Mouse (Mus musculus) layer of hippocampus, adult 9-11 months (tissue): ENCODE results near the gene Gm11937.
"Not testable (repeated sequence)": the region's sequence is repeated elsewhere in the genome, so short reads cannot be mapped to it uniquely, and the experiment has no call there.

ENCODE experiments used
- DNase-seq: peaks from one replicate; pipeline ENCODE4 v3.0.0; 2022

Gm11937 gene

GRCm38 (mm10) chr11:99610089-99610488, at the start of gene Gm11937:
TSS of gene Gm11937 (minus strand) at chr11:99610189.
- DNase-seq, result not testable (repeated sequence)

DNA sequence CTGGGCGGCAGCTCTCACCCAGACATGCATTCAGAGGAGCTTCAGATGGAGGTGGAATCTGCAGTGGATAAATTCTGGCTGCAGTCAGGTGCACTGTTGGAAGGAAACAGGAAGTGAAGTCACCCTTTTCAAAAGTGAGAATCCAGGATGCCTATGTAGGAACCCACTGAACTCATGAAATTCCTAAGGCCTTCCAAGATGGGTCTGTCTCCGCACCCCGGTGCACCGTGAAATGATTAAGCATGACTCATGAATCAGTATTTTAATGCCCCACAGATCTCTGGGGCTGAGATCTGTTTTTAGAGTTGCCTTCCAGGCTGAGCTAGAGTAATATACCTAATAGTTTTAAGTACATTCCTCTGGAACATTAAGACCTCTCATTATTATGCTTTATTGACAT, 49.3 kb upstream of the Gm11937 start:
- DNase-seq, result no peak

- not testable (repeated sequence) for DNase-seq
These were observed 48.5 kb upstream of the Gm11937 start, which contains the start of gene Gm11563 for GRCm38 (mm10) chr11:99658467-99659010. TSS of gene Gm11563 (minus strand) at chr11:99658960.

DNA sequence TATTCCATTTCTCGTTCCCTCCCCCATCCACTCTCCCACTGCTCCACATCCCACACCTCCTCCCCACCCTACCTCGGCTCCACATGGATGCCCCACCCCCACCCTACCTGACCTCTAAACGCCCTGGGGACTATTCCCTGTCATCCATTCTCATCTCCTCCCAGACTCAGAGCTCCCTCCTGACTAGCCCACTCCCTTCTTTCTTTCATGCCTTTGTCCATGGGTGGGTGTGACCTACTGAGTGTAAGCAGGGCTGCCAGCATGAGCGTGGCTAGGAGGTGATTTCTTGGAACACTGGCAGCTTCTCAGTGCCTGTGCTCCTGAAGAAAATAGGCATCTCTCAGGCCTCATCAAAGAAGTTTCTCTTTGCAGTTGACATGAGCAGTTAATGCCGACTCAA, 47.1 kb upstream of the Gm11937 start:
- DNase-seq, result no peak

DNA sequence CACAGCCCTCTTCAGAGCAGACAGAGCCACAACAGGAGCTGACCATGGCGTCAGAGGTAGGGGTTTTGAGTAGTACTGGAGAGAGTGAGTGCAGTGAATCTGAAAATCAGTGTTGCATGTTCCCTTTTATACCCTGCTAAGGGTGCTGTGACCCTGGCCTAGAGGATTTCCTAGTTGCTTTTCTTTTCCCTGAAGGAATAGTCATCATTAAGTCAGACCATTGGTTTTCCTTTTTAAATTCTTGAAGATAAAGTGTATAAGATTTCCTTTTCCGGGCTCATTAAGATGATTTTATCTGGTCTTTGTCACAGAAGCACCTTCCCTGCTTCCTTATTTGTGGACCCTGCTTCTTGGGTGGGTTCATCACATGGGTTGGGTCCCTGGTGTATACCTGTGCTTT, 40.1 kb upstream of the Gm11937 start, which contains the start of gene Gm11555:
TSS of gene Gm11555 (minus strand) at position 101 of the 400 bp plus-strand sequence.
- DNase-seq, result no peak

- no peak for DNase-seq
These were observed 36.5 kb upstream of the Gm11937 start for GRCm38 (mm10) chr11:99646444-99646843.

GRCm38 (mm10) chr11:99644351-99644750, 34.4 kb upstream of the Gm11937 start:
- DNase-seq, result peak; percentile 20

DNA sequence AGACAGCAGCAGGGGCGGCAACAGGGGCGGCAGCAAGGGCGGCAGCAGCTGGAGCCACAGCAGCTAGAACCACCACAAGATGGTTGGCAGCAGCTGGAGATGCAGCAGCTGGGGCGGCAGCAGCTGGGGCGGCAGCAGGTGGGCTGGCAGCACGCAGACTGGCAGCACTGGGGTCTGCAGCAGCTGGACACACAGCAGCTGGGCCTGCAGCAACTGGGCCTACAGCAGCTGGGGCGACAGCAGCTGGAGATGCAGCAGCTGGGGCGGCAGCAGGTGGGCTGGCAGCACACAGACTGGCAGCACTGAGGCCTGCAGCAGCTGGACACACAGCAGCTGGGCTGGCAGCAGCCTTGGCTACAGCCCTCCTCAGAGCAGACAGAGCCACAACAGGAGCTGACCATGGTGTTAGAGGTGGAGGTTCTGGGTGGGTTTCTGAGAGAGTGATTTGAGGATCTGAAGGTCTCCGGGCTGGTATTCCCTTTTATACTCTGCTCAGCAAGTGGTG, 33.7 kb upstream of the Gm11937 start, which contains the start of gene Krtap4-7:
TSS of gene Krtap4-7 (minus strand) at position 455 of the 505 bp plus-strand sequence.
- not testable (repeated sequence) for DNase-seq

DNA sequence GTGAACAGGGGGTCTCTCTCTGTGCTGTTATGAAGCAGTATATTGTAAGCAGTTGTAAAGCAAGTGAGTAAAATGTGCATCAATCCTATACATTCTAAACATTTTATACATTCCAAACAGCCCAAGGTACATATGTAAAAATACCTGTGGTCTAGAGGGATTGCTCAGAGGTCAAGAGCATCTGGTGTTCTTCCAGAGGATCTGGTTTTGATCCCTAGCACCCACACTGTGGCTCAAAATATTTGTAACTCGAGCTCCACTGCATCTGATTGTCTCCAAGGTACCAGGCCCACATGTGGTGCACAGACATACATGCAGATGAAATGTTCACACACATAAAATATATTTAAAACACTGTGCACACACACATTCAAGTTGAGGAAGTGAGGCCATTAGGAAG, 30.9 kb upstream of the Gm11937 start:
- no peak for DNase-seq

DNA sequence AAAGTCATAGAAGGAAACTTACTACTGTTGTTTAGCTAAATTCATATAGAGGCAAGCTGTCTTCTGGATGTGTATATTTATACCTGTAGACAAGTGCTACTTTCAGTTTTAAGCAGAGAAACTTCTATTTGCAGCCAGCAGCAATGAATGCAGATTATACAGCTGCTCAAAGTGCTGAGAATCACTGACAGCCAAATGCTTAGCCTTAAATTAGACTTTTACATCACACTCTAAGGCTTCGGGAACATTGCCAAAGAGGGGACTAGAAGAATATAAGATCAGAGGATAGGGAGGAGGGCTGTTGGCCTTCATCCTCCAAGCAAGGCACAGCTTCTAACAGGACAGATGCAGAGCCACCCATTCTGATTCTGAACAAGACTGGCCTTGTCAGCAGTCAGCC, 27.1 kb upstream of the Gm11937 start:
- DNase-seq, result no peak

DNA sequence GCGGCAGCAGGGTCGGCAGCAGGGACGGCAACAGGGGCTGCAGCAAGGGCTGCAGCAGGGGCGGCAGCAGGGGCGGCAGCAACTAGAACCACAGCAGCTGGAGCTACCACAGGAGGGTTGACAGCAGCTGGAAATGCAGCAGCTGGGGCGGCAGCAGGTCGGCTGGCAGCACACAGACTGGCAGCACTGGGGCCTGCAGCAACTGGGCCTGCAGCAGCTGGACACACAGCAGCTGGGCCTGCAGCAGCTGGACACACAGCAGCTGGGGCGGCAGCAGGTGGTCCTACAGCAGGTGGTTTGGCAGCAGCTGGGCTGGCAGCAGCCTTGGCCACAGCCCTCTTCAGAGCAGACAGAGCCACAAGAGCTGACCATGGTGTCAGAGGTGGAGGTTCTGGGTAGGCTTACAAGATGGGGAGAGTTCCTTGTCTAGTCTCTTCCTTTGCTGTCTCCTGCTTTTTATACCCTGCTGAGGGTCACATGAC, 24.7 kb upstream of the Gm11937 start, which contains the start of gene Krtap4-2:
TSS of gene Krtap4-2 (minus strand) at position 432 of the 482 bp plus-strand sequence.
- no peak for DNase-seq

DNA sequence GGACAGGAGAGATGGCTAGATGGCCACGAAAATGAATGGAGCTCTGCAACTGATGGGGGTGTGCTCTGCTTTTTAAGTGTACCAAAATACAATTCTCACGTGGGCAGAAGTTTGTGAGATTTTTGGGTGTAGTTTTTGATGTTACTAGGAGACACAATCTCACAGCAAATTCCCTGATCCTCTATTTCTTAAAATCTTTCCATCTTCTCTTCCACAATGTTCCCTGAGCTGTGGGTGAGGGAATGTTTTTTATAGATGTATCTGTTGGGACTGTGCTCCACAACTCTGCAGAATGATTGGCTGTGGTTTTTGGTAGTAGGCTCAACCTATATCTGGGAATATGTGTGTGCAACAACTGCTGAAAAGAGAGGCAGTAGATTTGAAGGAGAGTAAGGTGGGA, 23.3 kb upstream of the Gm11937 start:
- DNase-seq, result no peak

DNA sequence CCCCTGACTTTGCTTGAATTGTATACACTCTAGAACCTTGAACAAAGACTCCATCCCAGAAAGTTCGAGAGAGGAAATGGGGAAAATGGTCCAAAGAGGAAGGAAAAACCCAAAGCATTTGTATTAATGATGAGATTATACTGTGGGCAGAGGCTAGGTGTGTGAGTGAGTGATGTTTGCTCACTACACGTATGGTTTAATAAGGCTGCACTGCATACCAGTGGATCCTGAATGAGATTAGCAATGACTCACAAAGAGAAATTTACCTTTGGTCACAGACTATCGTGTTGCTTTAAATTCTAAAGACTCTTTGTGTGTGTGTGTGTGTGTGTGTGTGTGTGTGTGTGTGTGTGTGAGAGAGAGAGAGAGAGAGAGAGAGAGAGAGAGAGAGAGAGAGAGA, 20.9 kb upstream of the Gm11937 start:
- DNase-seq, result no peak

- no peak for DNase-seq
These were observed 18.1 kb upstream of the Gm11937 start, which contains the start of gene Krtap4-1 for GRCm38 (mm10) chr11:99628138-99628537. TSS of gene Krtap4-1 (minus strand) at chr11:99628238.

DNA sequence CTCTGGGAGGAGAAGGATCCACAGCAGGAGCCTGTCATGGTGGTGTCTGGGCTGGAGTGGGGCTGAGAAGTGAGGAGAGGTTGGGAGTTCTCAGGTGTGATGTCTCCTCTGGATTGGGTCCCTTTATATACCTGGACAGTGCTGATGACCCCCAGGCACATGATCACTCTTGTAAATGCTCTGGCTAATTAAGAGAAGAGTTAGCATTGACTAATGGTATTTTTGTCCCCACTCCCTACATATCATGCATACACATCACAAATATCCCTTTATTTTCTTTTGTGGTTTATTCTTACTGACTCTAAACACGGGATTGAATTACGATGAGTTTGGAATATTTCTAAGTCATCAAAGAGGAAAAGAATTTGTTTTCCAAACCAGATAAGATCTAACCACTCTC, 10.3 kb upstream of the Gm11937 start, which contains the start of gene Gm11562:
TSS of gene Gm11562 (minus strand) at position 101 of the 400 bp plus-strand sequence.
- DNase-seq, result no peak

DNA sequence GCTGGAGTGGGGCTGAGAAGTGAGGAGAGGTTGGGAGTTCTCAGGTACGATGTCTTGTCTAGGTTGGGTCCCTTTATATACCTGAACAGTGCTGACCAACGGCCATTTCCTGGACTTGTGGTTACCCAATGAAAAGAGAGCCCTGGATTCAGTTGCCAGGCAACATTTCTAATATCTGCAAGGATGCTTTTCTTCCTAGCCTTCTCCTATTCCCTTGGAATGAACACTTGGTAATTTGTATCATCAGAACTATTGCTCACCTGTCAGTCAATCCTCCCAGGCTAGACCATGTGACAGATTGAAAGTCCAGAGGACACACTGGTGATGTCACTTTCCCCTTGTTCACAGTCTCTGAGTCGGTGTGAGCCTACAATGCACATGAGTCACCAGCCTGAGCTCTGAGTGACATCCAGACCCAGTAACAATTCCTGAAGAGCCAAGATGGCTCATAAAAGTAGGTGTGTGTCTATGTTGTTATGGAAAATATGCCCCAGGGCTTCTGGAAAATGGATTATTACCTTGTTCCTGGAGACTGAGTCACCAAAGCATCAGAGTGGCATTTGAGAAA, 4.9 kb upstream of the Gm11937 start, which contains the start of gene Krtap2-4:
TSS of gene Krtap2-4 (minus strand) at position 51 of the 568 bp plus-strand sequence.
- no peak for DNase-seq

DNA sequence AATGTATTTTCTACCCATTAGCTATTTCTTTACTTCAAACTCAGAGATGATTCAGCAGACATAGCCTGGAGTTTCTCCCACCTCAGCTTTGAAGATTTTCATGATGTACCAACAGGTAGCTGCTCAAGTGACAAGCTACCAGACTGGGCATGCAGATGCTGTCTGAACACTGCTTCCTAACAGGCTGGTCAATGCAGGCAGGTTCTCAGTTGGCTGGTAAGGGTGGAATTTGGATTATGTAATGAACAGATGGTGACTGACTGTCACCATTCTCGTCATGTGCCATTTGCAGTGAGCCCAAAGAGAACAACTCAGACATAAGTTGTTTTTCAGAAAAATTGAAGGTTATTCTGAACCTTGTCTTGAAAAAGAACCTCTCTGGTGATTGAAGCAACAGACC, 863 bp downstream of the Gm11937 start:
- DNase-seq, result peak; percentile 52

GRCm38 (mm10) chr11:99603208-99603607, 6.8 kb downstream of the Gm11937 start, which contains the start of gene Gm11938:
TSS of gene Gm11938 (minus strand) at chr11:99603308.
- DNase-seq, result not testable (repeated sequence)

DNA sequence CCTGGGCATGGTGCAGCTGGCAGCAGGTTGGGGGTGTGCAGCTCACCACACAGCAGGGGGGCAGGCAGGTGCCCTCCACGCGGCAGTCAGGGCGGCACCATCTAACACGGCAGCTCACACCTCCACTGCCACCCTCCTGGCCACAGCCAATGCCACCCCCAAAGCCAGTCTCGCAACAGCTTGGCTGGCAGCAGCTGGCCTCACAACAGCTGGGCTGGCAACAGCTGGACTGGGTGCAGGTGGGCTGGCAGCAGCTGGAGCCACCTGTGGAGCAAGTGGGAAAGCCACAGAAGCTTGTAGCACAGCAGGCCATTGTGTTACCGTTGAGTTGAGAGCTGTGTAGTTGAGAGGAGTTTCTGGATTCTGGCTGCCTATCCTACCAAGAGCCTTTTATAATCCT, 12.2 kb downstream of the Gm11937 start, which contains the start of gene Krtap9-3:
TSS of gene Krtap9-3 (minus strand) at position 364 of the 400 bp plus-strand sequence.
- not testable (repeated sequence) for DNase-seq

DNA sequence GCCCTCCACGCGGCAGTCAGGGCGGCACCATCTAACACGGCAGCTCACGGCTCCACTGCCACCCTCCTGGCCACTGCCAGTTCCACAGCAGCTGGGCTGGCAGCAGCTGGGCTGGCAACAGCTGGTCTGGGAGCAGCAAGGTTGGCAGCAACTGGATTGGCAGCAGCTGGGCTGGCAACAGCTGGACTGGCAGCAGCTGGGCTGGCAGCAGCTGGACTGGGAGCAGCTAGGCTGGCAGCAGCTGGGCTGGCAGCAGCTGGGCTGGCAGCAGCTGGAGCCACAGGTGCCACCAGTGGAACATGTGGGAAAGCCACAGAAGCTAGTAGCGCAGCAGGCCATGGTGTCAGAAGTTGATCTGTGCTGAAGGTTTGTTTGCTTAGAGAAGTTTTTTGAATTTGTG, 19.0 kb downstream of the Gm11937 start, which contains the start of gene Krtap1-3:
TSS of gene Krtap1-3 (minus strand) at position 359 of the 400 bp plus-strand sequence.
- no peak for DNase-seq

GRCm38 (mm10) chr11:99585096-99585495, 24.9 kb downstream of the Gm11937 start:
- peak; percentile 61 for DNase-seq

- no peak for DNase-seq
These were observed 26.7 kb downstream of the Gm11937 start, which contains the start of gene Krtap1-4 for GRCm38 (mm10) chr11:99583245-99583704. TSS of gene Krtap1-4 (minus strand) at chr11:99583654.

- DNase-seq, result no peak
These were observed 28.4 kb downstream of the Gm11937 start for GRCm38 (mm10) chr11:99581564-99581963.
